Mouse (Mus musculus) embryonic facial prominence, embryonic 12.5 days (tissue): ENCODE measurements around the gene Ubqln3. TPM values are rescaled to one million over a fixed set of nuclear protein-coding genes. Genes with fewer than 3 reads are reported as not detected.
A peak's percentile ranks its signal among the peaks of the same experiment; 100 is the strongest.

Experiments used
- ATAC-seq: fragments of 200-750 bp; cut with Nextera tagmentation; 2 replicates; pipeline ENCODE4 v1.8.0; 2017; ENCODE audit not compliant: insufficient number of reproducible peaks, insufficient read depth, low FRiP score, low TSS enrichment
- H3K27ac ChIP-seq: fragments of 300-500 bp; sonication (generic); 2 replicates; pipeline ENCODE4 v1.5.1; 2016; ENCODE audit warnings: mild to moderate bottlenecking
- H3K27me3 ChIP-seq: fragments of 300-500 bp; sonication (generic); 2 replicates; pipeline ENCODE4 v1.6.1; 2016; ENCODE audit warnings: mild to moderate bottlenecking, moderate library complexity
- H3K36me3 ChIP-seq: fragments of 300-500 bp; sonication (generic); 2 replicates; pipeline ENCODE4 v1.6.1; 2016; ENCODE audit warnings: mild to moderate bottlenecking
- H3K4me1 ChIP-seq: fragments of 300-500 bp; sonication (generic); 2 replicates; pipeline ENCODE4 v1.6.1; 2016
- H3K4me2 ChIP-seq: fragments of 300-500 bp; sonication (generic); replicated peaks from 2 replicates; pipeline ENCODE4 v1.6.1; 2016; ENCODE audit warnings: mild to moderate bottlenecking, moderate library complexity
- H3K4me3 ChIP-seq: fragments of 300-500 bp; sonication (generic); 2 replicates; pipeline ENCODE4 v1.5.1; 2016; ENCODE audit warnings: mild to moderate bottlenecking
- H3K9ac ChIP-seq: fragments of 300-500 bp; sonication (generic); 2 replicates; pipeline ENCODE4 v1.6.1; 2016; ENCODE audit warnings: mild to moderate bottlenecking, moderate library complexity
- H3K9me3 ChIP-seq: fragments of 300-500 bp; sonication (generic); 2 replicates; pipeline ENCODE4 v1.6.1; 2016; ENCODE audit warnings: mild to moderate bottlenecking, moderate library complexity
- WGBS: fragments of 180-500 bp; shearing (Covaris S2); methylation state at CpG from one replicate; pipeline ENCODE4 v1.1.7; 2016; 5-methylcytosine and 5-hydroxymethylcytosine counted together
- polyA plus RNA-seq: library from polyadenylated mRNA; unstranded; fragments of >200 nt; fragmentation: Nextera tagmentation; extraction: Ambion mirVana; gene quantifications from 2 replicates; pipeline ENCODE4 v1.2.1, GENCODE M21; 2016

Ubqln3 gene
- not detected in 2 replicates for polyA plus RNA-seq

GRCm38 (mm10) chr7:104143179-104143578 is at the start of gene Ubqln3:
TSS of gene Ubqln3 (minus strand) at chr7:104143279.
- no peak for ATAC-seq
- H3K4me1 ChIP-seq = no peaks in the 10 kb centered on the region
- WGBS = 84% methylated on average over 3 of the region's 3 CpGs
- no peaks in the 10 kb centered on the region for H3K27me3 ChIP-seq
- no peak within 1 kb of the TSS for H3K27ac ChIP-seq
- H3K4me3 ChIP-seq = no peak within 1 kb of the TSS
- no peak within 1 kb of the TSS for H3K4me2 ChIP-seq
- H3K9ac ChIP-seq = no peak within 1 kb of the TSS
- H3K9me3 ChIP-seq = no peaks in the 10 kb centered on the region
- no peaks in the 10 kb centered on the region for H3K36me3 ChIP-seq

- WGBS = 58% methylated on average over 9 of the region's 9 CpGs
These were observed 48.2 kb upstream of the Ubqln3 start for GRCm38 (mm10) chr7:104191275-104191674.

GRCm38 (mm10) chr7:104183292-104183691 is 40.2 kb upstream of the Ubqln3 start, which contains the start of gene Olfr648:
TSS of gene Olfr648 (minus strand) at chr7:104183392.
- Histone ChIP-seq H3K9ac (no peak within 1 kb of the TSS), H3K4me3 (no peak within 1 kb of the TSS), H3K27ac (no peak within 1 kb of the TSS), H3K4me1 (no peaks in the 10 kb centered on the region), H3K9me3 (no peaks in the 10 kb centered on the region), H3K27me3 (no peaks in the 10 kb centered on the region), H3K4me2 (no peak within 1 kb of the TSS), H3K36me3 (no peaks in the 10 kb centered on the region)
- no peak for ATAC-seq
- 92% methylated on average over 2 of the region's 2 CpGs for WGBS

More at GRCm38 (mm10) chr7:104191275-104191674, 48.2 kb upstream of the Ubqln3 start:
- Histone ChIP-seq H3K27ac (no peak overlapping the region), H3K4me3 (no peak overlapping the region), H3K4me1 (no peaks in the 10 kb centered on the region), H3K4me2 (no peak overlapping the region), H3K27me3 (no peaks in the 10 kb centered on the region), H3K9ac (no peak overlapping the region), H3K36me3 (no peaks in the 10 kb centered on the region), H3K9me3 (no peaks in the 10 kb centered on the region)
- no peak for ATAC-seq

- H3K27ac ChIP-seq = no peak overlapping the region
- no peaks in the 10 kb centered on the region for H3K27me3 ChIP-seq
- no peak overlapping the region for H3K9ac ChIP-seq
- no peak for ATAC-seq
- no peaks in the 10 kb centered on the region for H3K9me3 ChIP-seq
- H3K36me3 ChIP-seq = no peaks in the 10 kb centered on the region
- H3K4me1 ChIP-seq = no peaks in the 10 kb centered on the region
- no peak overlapping the region for H3K4me3 ChIP-seq
- 89% methylated on average over 1 of the region's 1 CpGs for whole genome bisulfite sequencing
- no peak overlapping the region for H3K4me2 ChIP-seq
These were observed 36.0 kb upstream of the Ubqln3 start for GRCm38 (mm10) chr7:104179074-104179473.

GRCm38 (mm10) chr7:104178422-104179054 is 35.5 kb upstream of the Ubqln3 start:
- Histone ChIP-seq H3K4me1 (no peaks in the 10 kb centered on the region), H3K4me2 (no peak overlapping the region), H3K27ac (no peak overlapping the region), H3K27me3 (no peaks in the 10 kb centered on the region), H3K9ac (no peak overlapping the region), H3K9me3 (no peaks in the 10 kb centered on the region), H3K4me3 (no peak overlapping the region), H3K36me3 (no peaks in the 10 kb centered on the region)
- WGBS = 77% methylated on average over 5 of the region's 5 CpGs
- ATAC-seq = no peak

- H3K27ac ChIP-seq = no peak overlapping the region
- H3K27me3 ChIP-seq = no peaks in the 10 kb centered on the region
- no peak overlapping the region for H3K4me2 ChIP-seq
- H3K36me3 ChIP-seq = no peaks in the 10 kb centered on the region
- 35% methylated on average over 1 of the region's 1 CpGs for WGBS
- no peaks in the 10 kb centered on the region for H3K9me3 ChIP-seq
- H3K4me1 ChIP-seq = no peaks in the 10 kb centered on the region
- ATAC-seq = no peak
- H3K4me3 ChIP-seq = no peak overlapping the region
- no peak overlapping the region for H3K9ac ChIP-seq
These were observed 32.0 kb upstream of the Ubqln3 start for GRCm38 (mm10) chr7:104175085-104175484.

GRCm38 (mm10) chr7:104169634-104170204 is 26.6 kb upstream of the Ubqln3 start:
- no peak for ATAC-seq
- H3K27ac ChIP-seq = no peak overlapping the region

GRCm38 (mm10) chr7:104167105-104167504 is 24.0 kb upstream of the Ubqln3 start:
- Histone ChIP-seq H3K4me3 (no peak overlapping the region), H3K4me2 (no peak overlapping the region), H3K4me1 (no peaks in the 10 kb centered on the region), H3K27ac (no peak overlapping the region), H3K27me3 (no peaks in the 10 kb centered on the region), H3K36me3 (no peaks in the 10 kb centered on the region), H3K9ac (no peak overlapping the region), H3K9me3 (no peaks in the 10 kb centered on the region)
- 81% methylated on average over 6 of the region's 6 CpGs for WGBS
- ATAC-seq = no peak

More at GRCm38 (mm10) chr7:104169634-104170204, 26.6 kb upstream of the Ubqln3 start:
- Histone ChIP-seq H3K4me3 (no peak overlapping the region), H3K27me3 (no peaks in the 10 kb centered on the region), H3K4me2 (no peak overlapping the region), H3K4me1 (no peaks in the 10 kb centered on the region), H3K9ac (no peak overlapping the region), H3K36me3 (no peaks in the 10 kb centered on the region), H3K9me3 (no peaks in the 10 kb centered on the region)
- 80% methylated on average over 6 of the region's 6 CpGs for WGBS

- no peak for ATAC-seq
- Histone ChIP-seq H3K27ac (no peak within 1 kb of the TSS), H3K4me2 (no peak within 1 kb of the TSS), H3K9ac (no peak within 1 kb of the TSS), H3K27me3 (no peaks in the 10 kb centered on the region), H3K4me3 (no peak within 1 kb of the TSS), H3K36me3 (no peaks in the 10 kb centered on the region), H3K9me3 (no peaks in the 10 kb centered on the region), H3K4me1 (no peaks in the 10 kb centered on the region)
- 87% methylated on average over 2 of the region's 2 CpGs for WGBS
These were observed 7.4 kb upstream of the Ubqln3 start, which contains the start of gene Ubqlnl for GRCm38 (mm10) chr7:104150456-104150855. TSS of gene Ubqlnl (minus strand) at chr7:104150556.

- Histone ChIP-seq H3K9ac (no peak within 1 kb of the TSS), H3K27me3 (no peaks in the 10 kb centered on the region), H3K27ac (no peak within 1 kb of the TSS), H3K9me3 (no peaks in the 10 kb centered on the region), H3K36me3 (no peaks in the 10 kb centered on the region), H3K4me1 (no peaks in the 10 kb centered on the region), H3K4me3 (no peak within 1 kb of the TSS), H3K4me2 (no peak within 1 kb of the TSS)
- ATAC-seq = no peak
- 86% methylated on average over 5 of the region's 5 CpGs for WGBS
These were observed 5.8 kb downstream of the Ubqln3 start, which contains the start of gene Olfr643 for GRCm38 (mm10) chr7:104137305-104137704. TSS of gene Olfr643 (minus strand) at chr7:104137405.

- no peaks in the 10 kb centered on the region for H3K4me1 ChIP-seq
- no peak within 1 kb of the TSS for H3K9ac ChIP-seq
- H3K36me3 ChIP-seq = no peaks in the 10 kb centered on the region
- no peaks in the 10 kb centered on the region for H3K9me3 ChIP-seq
- WGBS = 93% methylated on average over 5 of the region's 5 CpGs
- 0 out of 2 replicates have a peak, but pooled peaks have one; percentile 15 for ATAC-seq
- H3K4me3 ChIP-seq = no peak within 1 kb of the TSS
- H3K27ac ChIP-seq = no peak within 1 kb of the TSS
- H3K4me2 ChIP-seq = no peak within 1 kb of the TSS
- H3K27me3 ChIP-seq = no peaks in the 10 kb centered on the region
These were observed 13.4 kb downstream of the Ubqln3 start, which contains the start of gene Ubqln5 for GRCm38 (mm10) chr7:104129726-104130125. TSS of gene Ubqln5 (minus strand) at chr7:104129826.

GRCm38 (mm10) chr7:104104757-104104972 is 38.4 kb downstream of the Ubqln3 start, which contains the start of gene Olfr646:
TSS of gene Olfr646 (plus strand) at chr7:104104873.
- ATAC-seq = no peak
- Histone ChIP-seq H3K27ac (no peak within 1 kb of the TSS), H3K27me3 (no peaks in the 10 kb centered on the region), H3K4me3 (no peak within 1 kb of the TSS), H3K36me3 (no peaks in the 10 kb centered on the region), H3K4me1 (no peaks in the 10 kb centered on the region), H3K9me3 (no peaks in the 10 kb centered on the region), H3K9ac (no peak within 1 kb of the TSS), H3K4me2 (no peak within 1 kb of the TSS)
